Mouse (Mus musculus) brown adipose tissue, adult 24 weeks (tissue): ENCODE data around the gene Arrdc4. TPM values are rescaled to one million over a fixed set of nuclear protein-coding genes. Genes with fewer than 3 reads are reported as not detected.

Experiments
- H3K27ac ChIP-seq: fragments of 200-500 bp; replicated peaks from 2 replicates; pipeline ENCODE4 v1.5.1; 2012; ENCODE audit warnings: low read depth, mild to moderate bottlenecking, low read length
- H3K4me1 ChIP-seq: fragments of 200-500 bp; 2 replicates; pipeline ENCODE4 v1.6.1; 2012; ENCODE audit warnings: low read length, mixed read lengths; ENCODE audit not compliant: control insufficient read depth, insufficient read depth, insufficient read length
- H3K4me3 ChIP-seq: fragments of 200-500 bp; 2 replicates; pipeline ENCODE4 v1.5.1; 2012; ENCODE audit warnings: low read depth, mild to moderate bottlenecking, low read length, moderate library complexity; ENCODE audit not compliant: insufficient read depth
- polyA plus RNA-seq: library from polyadenylated mRNA; stranded (reverse); fragments of >200 nt; gene quantifications from 2 replicates; pipeline ENCODE4 v1.2.4, GENCODE M21; 2012; ENCODE audit not compliant: missing spikeins, insufficient read depth, insufficient read length

Gene Arrdc4
- polyA plus RNA-seq = 6.5 and 10.9 TPM in 2 replicates

GRCm38 (mm10) chr7:68748761-68749635 lies at the start of gene Arrdc4:
TSS of gene Arrdc4 (minus strand) at chr7:68749241.
- H3K4me3 ChIP-seq = peak within 1 kb of the TSS; percentile 74
- H3K27ac ChIP-seq = peak within 1 kb of the TSS; percentile 61
- H3K4me1 ChIP-seq = peaks cover 5% of the 10 kb centered on the region; the same call in 1 of the 2 replicates

- Histone ChIP-seq H3K4me3 (no peak overlapping the region), H3K27ac (no peak overlapping the region), H3K4me1 (no peaks in the 10 kb centered on the region)
These were observed 46.5 kb upstream of the Arrdc4 start for GRCm38 (mm10) chr7:68795578-68795977.

- H3K4me1 ChIP-seq = no peaks in the 10 kb centered on the region
- H3K4me3 ChIP-seq = no peak overlapping the region
- H3K27ac ChIP-seq = no peak overlapping the region
These were observed 39.7 kb upstream of the Arrdc4 start for GRCm38 (mm10) chr7:68788711-68789110.

- H3K4me1 ChIP-seq = no peaks in the 10 kb centered on the region
- H3K27ac ChIP-seq = no peak overlapping the region
- no peak overlapping the region for H3K4me3 ChIP-seq
These were observed 22.7 kb upstream of the Arrdc4 start for GRCm38 (mm10) chr7:68771757-68772094.

GRCm38 (mm10) chr7:68770894-68771756 lies 22.1 kb upstream of the Arrdc4 start:
- Histone ChIP-seq H3K4me1 (no peaks in the 10 kb centered on the region), H3K27ac (no peak overlapping the region), H3K4me3 (no peak overlapping the region)

GRCm38 (mm10) chr7:68765926-68766325 lies 16.9 kb upstream of the Arrdc4 start:
- H3K27ac ChIP-seq = no peak overlapping the region
- H3K4me3 ChIP-seq = no peak overlapping the region
- no peaks in the 10 kb centered on the region for H3K4me1 ChIP-seq

- no peaks in the 10 kb centered on the region for H3K4me1 ChIP-seq
- H3K4me3 ChIP-seq = no peak overlapping the region
- H3K27ac ChIP-seq = no peak overlapping the region
These were observed 10.2 kb upstream of the Arrdc4 start for GRCm38 (mm10) chr7:68759148-68759724.

GRCm38 (mm10) chr7:68756656-68757204 lies 7.7 kb upstream of the Arrdc4 start:
- H3K27ac ChIP-seq = peak overlapping the region; percentile 29
- H3K4me3 ChIP-seq = peak overlapping the region; percentile 2; the same call in 1 of the 2 replicates
- H3K4me1 ChIP-seq = no peaks in the 10 kb centered on the region

GRCm38 (mm10) chr7:68749919-68750318 lies 878 bp upstream of the Arrdc4 start:
- Histone ChIP-seq H3K4me3 (peak overlapping the region; percentile 41; the same call in 1 of the 2 replicates), H3K27ac (no peak overlapping the region), H3K4me1 (peaks cover 5% of the 10 kb centered on the region; the same call in 1 of the 2 replicates)

- Histone ChIP-seq H3K4me3 (peak overlapping the region; percentile 74), H3K27ac (peak overlapping the region; percentile 61), H3K4me1 (peaks cover 5% of the 10 kb centered on the region; the same call in 1 of the 2 replicates)
These were observed 680 bp downstream of the Arrdc4 start for GRCm38 (mm10) chr7:68748361-68748760.

GRCm38 (mm10) chr7:68744616-68745015 lies 4.4 kb downstream of the Arrdc4 start:
- peak overlapping the region; percentile 33 for H3K27ac ChIP-seq
- H3K4me3 ChIP-seq = no peak overlapping the region
- H3K4me1 ChIP-seq = peaks cover 5% of the 10 kb centered on the region; the same call in 1 of the 2 replicates

GRCm38 (mm10) chr7:68744206-68744605 lies 4.8 kb downstream of the Arrdc4 start:
- Histone ChIP-seq H3K27ac (no peak overlapping the region), H3K4me3 (no peak overlapping the region), H3K4me1 (peaks cover 5% of the 10 kb centered on the region; the same call in 1 of the 2 replicates)

- H3K27ac ChIP-seq = no peak overlapping the region
- H3K4me1 ChIP-seq = no peaks in the 10 kb centered on the region
- no peak overlapping the region for H3K4me3 ChIP-seq
These were observed 8.3 kb downstream of the Arrdc4 start for GRCm38 (mm10) chr7:68740763-68741162.

- H3K27ac ChIP-seq = no peak overlapping the region
- H3K4me3 ChIP-seq = no peak overlapping the region
- no peaks in the 10 kb centered on the region for H3K4me1 ChIP-seq
These were observed 10.2 kb downstream of the Arrdc4 start for GRCm38 (mm10) chr7:68738676-68739399.
